Mouse (Mus musculus): ENCODE data around the gene Zmpste24.

Gene Zmpste24

GRCm38 (mm10) chr4:121033006-121033405 is 65.0 kb downstream of the Zmpste24 start:
- in situ Hi-C loops (cut with MboI, MseI), result loop anchor here (5.0 kb wide), 1 partner anchor 46 kb away; no protein-coding TSS in a partner anchor

DNA sequence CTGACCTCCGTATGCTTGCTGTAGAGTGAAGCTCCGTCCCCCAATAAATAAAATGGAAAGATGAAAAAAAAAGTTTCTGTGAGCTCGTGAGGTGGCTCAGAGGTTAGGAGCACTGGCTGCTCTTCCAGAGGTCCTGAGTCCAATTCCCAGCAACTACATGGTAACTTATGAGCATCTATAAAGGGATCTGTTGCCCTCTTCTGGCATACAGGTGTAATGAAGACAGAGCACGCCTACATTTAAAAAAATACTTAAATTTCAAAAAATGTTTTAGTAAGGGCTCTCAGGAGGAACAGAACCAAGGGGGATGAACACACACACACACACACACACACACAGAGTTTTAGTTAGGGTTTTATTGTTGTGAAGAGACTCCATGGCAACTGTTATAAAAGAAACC is 66.6 kb downstream of the Zmpste24 start:
- in situ Hi-C loops (cut with MboI, MseI), result loop anchor here (5.0 kb wide), 1 partner anchor 44 kb away; no protein-coding TSS in a partner anchor

GRCm38 (mm10) chr4:121029632-121030031 is 68.4 kb downstream of the Zmpste24 start:
- in situ Hi-C loops (cut with MboI, MseI), result loop anchor here (5.0 kb wide), 1 partner anchor 42 kb away; no protein-coding TSS in a partner anchor

DNA sequence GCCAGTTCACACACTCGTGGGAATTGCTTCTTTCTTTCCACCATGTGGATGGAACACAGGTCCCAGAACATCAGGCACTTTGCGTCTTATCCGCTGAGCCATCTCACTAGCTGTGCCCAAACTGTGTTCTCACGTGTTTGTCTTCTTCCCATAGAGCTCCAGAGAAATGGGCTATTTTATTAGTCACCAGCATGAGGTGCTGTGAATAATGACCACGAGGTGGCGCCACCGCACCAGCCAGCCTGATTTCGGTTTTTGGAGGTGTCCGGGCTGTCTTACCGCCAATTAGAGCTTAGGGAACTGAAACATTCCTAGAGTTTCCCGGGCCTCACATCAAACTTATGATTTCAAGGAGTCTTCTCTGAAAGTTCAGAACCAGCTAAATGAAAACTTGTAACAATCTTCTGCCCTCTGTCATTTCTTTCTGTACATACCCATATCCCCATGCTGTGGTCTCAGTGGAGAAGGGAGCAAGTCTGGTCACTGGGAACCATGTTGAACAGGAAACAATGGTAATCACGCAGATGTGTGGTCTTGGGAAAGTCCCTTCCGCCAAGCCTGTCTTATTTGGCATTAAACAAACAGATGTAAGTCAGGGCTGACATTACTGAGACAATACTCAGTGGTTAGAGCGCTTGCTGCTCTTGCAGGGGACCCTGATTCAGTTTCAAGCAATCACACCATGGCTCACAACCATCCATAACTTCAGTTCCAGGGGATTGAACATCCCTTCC is 69.2 kb downstream of the Zmpste24 start:
- in situ Hi-C loops (cut with MboI, MseI), result no loop called here

DNA sequence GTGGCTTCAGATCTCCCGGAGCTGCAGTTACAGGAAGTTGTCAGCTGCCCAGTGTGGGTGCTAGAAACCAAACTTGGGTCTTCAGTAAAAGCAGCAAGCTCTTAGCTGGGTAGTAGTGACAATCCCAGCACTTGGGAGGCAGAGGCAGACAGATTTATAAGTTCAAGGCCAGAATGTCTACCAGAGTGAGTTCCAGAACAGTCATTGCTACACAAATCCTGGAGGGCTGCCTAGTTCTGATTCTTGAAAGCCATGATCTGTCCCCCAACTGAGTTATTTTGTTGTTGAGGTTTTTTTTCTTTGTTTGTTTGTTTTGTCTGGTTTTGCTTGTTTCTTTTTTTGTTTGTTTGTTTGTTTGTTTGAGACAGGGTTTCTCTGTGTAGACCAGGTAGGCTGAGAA is 69.9 kb downstream of the Zmpste24 start:
- in situ Hi-C loops (cut with MboI, MseI), result no loop called here

DNA sequence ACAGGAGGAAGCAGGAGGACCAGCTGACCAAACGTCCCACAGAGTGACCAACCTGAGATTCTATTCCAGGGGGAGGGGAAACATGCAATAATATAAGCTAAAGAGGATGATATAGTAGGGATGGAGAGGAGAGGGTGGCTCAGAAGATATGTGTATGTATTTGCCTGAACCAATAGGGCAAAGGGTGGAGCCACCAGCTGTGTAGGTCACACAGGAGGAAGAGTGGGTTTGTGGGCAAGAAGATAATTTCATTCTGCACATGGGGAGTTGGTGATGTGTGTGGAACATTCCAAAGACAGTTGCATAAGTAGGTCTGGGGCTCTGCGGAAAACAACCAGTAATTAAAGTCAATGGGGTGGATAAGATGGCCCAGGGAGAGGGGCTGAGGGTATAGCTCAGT is 72.4 kb downstream of the Zmpste24 start:
- in situ Hi-C loops (cut with MboI, MseI), result no loop called here

- in situ Hi-C loops (cut with MboI, MseI), result loop anchor here (25.0 kb wide), 1 partner anchor 1838 kb away; no protein-coding TSS in a partner anchor
These were observed 74.1 kb downstream of the Zmpste24 start for GRCm38 (mm10) chr4:121023941-121024340.

DNA sequence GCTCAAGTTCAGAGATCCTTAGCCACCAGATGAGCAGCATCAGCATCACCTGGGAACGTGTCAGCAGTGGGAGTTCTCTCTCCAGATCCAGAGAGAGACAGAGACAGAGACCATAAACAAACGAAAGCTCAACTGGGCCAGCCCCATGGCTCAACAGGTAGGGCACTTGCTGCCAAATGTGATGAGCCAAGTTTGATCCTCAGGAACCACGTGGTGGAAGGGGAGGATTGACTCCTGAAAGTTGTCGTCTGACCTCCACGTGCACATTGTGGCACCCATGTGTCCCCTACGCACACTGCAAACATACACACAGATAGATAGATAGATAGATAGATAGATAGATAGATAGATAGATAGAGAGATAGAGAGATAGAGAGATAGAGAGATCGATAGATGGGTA is 74.6 kb downstream of the Zmpste24 start:
- in situ Hi-C loops (cut with MboI, MseI), result loop anchor here (25.0 kb wide), 1 partner anchor 1839 kb away; no protein-coding TSS in a partner anchor

DNA sequence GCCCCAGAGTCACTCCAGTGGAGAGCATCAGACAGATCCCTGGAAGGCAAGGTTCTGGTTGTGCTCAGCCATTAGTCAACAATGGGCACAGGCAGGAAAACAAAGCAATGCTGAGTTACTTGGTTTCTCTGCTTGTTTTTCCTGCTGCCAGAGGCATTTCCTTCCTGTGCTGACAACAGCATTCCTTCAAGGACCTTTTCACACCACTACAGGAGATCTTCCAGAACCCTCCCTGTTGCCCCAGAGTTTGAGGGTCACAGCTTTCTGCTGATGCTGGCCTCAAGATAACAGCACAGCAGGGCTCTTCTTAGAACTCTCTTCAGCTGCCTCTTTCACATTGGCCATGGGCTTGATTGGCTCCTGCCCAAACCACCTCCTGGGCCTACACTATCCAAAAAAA is 76.1 kb downstream of the Zmpste24 start:
- in situ Hi-C loops (cut with MboI, MseI), result loop anchor here (25.0 kb wide), 1 partner anchor 1840 kb away; no protein-coding TSS in a partner anchor

DNA sequence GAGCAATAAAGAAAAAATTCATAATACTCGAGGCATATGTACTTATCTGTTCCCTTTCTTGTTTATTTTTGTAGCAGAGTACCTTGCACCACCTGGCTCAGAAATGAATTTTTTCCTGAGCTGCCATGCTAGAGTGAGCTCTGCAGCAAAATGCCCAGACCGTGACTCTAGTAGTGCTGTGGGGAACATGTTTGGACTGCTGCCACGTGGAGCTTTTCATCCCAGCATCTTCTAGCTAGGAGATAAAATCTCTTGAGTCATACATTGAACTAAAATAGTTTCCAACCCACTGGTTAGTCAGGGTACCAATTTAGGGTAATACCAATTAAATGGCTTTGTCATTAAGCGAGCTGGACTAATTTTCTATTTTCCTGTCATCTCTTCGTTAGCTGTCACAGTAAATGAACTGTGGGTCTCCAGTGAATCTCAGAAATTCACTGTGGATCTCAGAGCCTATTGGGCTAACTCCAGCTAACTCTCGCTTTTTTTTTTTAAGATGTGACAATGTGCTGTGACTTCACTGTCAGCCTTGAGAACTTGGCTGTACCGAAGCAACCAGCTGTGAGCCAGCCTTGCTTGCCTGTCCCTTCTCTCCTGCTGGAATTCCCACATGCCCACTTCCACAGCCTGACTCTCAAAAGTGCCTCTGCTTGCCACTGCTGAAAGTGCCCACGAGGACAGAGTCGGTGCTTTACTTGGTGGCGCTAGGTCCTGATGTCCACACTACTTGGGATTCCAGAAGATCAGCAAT is 77.8 kb downstream of the Zmpste24 start:
- in situ Hi-C loops (cut with MboI, MseI), result loop anchor here (25.0 kb wide), 1 partner anchor 1842 kb away; no protein-coding TSS in a partner anchor

- in situ Hi-C loops (cut with MboI, MseI), result loop anchor here (25.0 kb wide), 1 partner anchor 1844 kb away; no protein-coding TSS in a partner anchor
These were observed 79.8 kb downstream of the Zmpste24 start for GRCm38 (mm10) chr4:121018250-121018649.

GRCm38 (mm10) chr4:121016928-121017657 is 80.9 kb downstream of the Zmpste24 start, which contains the start of gene Smap2:
Gene Smap2 (minus strand): TSS chr4:121017247.
- in situ Hi-C loops (cut with MboI, MseI), result loop anchor here (25.0 kb wide), 1 partner anchor 1845 kb away; no protein-coding TSS in a partner anchor

GRCm38 (mm10) chr4:121016021-121016898 is 81.8 kb downstream of the Zmpste24 start:
- in situ Hi-C loops (cut with MboI, MseI), result loop anchor here (25.0 kb wide), 1 partner anchor 1846 kb away; no protein-coding TSS in a partner anchor

DNA sequence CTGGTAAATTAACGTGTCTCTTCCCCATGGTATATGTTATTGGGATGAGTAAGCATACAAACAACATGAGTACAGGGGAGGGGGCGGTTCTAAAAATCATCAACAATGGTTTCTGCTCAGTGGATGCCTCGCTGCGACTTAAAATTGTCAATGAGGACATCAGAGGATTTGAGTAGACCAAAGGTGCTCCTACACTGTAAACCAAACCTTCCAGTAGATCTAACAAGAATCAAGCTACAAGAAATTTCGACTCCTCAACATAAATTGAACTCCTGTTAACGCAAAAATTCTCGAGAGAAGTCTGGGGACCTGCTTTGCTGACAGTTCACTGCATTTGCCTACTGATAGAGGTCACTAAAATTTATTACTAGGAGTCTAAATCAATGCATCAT is 82.8 kb downstream of the Zmpste24 start:
- in situ Hi-C loops (cut with MboI, MseI), result loop anchor here (25.0 kb wide), 1 partner anchor 1847 kb away; no protein-coding TSS in a partner anchor

DNA sequence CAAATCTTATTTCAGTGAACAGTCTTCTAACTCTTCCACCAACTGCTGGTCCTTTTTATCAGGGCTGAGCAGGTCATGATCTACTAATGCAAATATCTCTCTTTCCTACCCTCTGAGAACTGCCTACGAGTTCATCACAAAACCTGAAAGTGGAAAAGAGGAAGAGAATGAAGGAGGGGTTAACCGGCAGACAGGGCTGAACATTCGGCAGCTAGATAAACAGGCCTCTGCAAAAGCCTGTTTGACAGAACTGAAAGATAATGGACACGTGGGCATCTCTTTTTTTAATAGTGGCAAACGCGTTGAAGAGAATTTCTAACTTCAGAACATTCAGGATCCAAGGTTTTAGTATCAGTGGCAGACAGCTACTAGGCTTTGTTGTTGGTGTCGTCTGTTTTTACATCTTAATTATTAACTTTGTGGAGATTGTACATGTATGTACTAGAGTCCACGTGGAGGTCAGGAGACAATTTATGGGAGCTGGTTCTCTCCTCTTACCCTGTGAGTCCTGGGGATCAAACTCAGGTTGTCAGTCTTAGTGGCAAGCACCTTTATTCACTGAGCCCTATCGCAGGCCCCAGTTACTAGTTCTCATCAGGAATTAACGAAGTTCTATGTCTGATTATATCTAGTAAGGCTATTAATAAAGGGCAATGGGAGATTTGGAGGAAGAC is 83.3 kb downstream of the Zmpste24 start:
- in situ Hi-C loops (cut with MboI, MseI), result loop anchor here (25.0 kb wide), 1 partner anchor 1848 kb away; no protein-coding TSS in a partner anchor

- in situ Hi-C loops (cut with MboI, MseI), result loop anchor here (25.0 kb wide), 1 partner anchor 1851 kb away; no protein-coding TSS in a partner anchor
These were observed 87.1 kb downstream of the Zmpste24 start for GRCm38 (mm10) chr4:121010770-121011549.

Measured in regulatory T cell (primary cell).